Mouse (Mus musculus): Measurements from ENCODE around the gene Golph3l.
"Not testable (repeated sequence)": the region's sequence is repeated elsewhere in the genome, so short reads cannot be mapped to it uniquely, and the experiment has no call there.

Golph3l gene

GRCm38 (mm10) chr3:95588604-95589086 is at the start of gene Golph3l:
Gene Golph3l, plus strand, starts transcription at chr3:95588934.
- ATAC-seq (ENCODE audit: insufficient number of reproducible peaks, low FRiP score, low TSS enrichment), result peak; percentile 100

- no peak for ATAC-seq (ENCODE audit: insufficient number of reproducible peaks, low FRiP score, low TSS enrichment)
Measured at GRCm38 (mm10) chr3:95538936-95539335, 49.8 kb upstream of the Golph3l start.

- no peak for ATAC-seq (ENCODE audit: insufficient number of reproducible peaks, low FRiP score, low TSS enrichment)
Measured at GRCm38 (mm10) chr3:95539837-95540236, 48.9 kb upstream of the Golph3l start.

GRCm38 (mm10) chr3:95541186-95541585 is 47.5 kb upstream of the Golph3l start:
- ATAC-seq (ENCODE audit: insufficient number of reproducible peaks, low FRiP score, low TSS enrichment), result not testable (repeated sequence)

GRCm38 (mm10) chr3:95542171-95542570 is 46.6 kb upstream of the Golph3l start:
- no peak for ATAC-seq (ENCODE audit: insufficient number of reproducible peaks, low FRiP score, low TSS enrichment)

- ATAC-seq (ENCODE audit: insufficient number of reproducible peaks, low FRiP score, low TSS enrichment), result no peak
Measured at GRCm38 (mm10) chr3:95542981-95543380, 45.8 kb upstream of the Golph3l start.

GRCm38 (mm10) chr3:95550176-95550575 is 38.6 kb upstream of the Golph3l start:
- no peak for ATAC-seq (ENCODE audit: insufficient number of reproducible peaks, low FRiP score, low TSS enrichment)

GRCm38 (mm10) chr3:95553986-95554385 is 34.7 kb upstream of the Golph3l start:
- ATAC-seq (ENCODE audit: insufficient number of reproducible peaks, low FRiP score, low TSS enrichment), result no peak

GRCm38 (mm10) chr3:95559437-95559836 is 29.3 kb upstream of the Golph3l start, which contains the start of gene Hormad1:
Gene Hormad1, plus strand, starts transcription at chr3:95559677.
- no peak for ATAC-seq (ENCODE audit: insufficient number of reproducible peaks, low FRiP score, low TSS enrichment)

GRCm38 (mm10) chr3:95560738-95561137 is 28.0 kb upstream of the Golph3l start:
- ATAC-seq (ENCODE audit: insufficient number of reproducible peaks, low FRiP score, low TSS enrichment), result no peak

GRCm38 (mm10) chr3:95561826-95562225 is 26.9 kb upstream of the Golph3l start:
- ATAC-seq (ENCODE audit: insufficient number of reproducible peaks, low FRiP score, low TSS enrichment), result no peak

- ATAC-seq (ENCODE audit: insufficient number of reproducible peaks, low FRiP score, low TSS enrichment), result no peak
Measured at GRCm38 (mm10) chr3:95569585-95569984, 19.1 kb upstream of the Golph3l start.

- ATAC-seq (ENCODE audit: insufficient number of reproducible peaks, low FRiP score, low TSS enrichment), result no peak; the same call in 1 of the 2 replicates
Measured at GRCm38 (mm10) chr3:95587754-95588603, 755 bp upstream of the Golph3l start.

GRCm38 (mm10) chr3:95598734-95599133 is 10.0 kb downstream of the Golph3l start:
- no peak for ATAC-seq (ENCODE audit: insufficient number of reproducible peaks, low FRiP score, low TSS enrichment)

GRCm38 (mm10) chr3:95601287-95601686 is 12.6 kb downstream of the Golph3l start:
- no peak for ATAC-seq (ENCODE audit: insufficient number of reproducible peaks, low FRiP score, low TSS enrichment)

GRCm38 (mm10) chr3:95606096-95606495 is 17.4 kb downstream of the Golph3l start:
- no peak for ATAC-seq (ENCODE audit: insufficient number of reproducible peaks, low FRiP score, low TSS enrichment)

- ATAC-seq (ENCODE audit: insufficient number of reproducible peaks, low FRiP score, low TSS enrichment), result no peak
Measured at GRCm38 (mm10) chr3:95609195-95609594, 20.5 kb downstream of the Golph3l start.

GRCm38 (mm10) chr3:95613996-95614395 is 25.3 kb downstream of the Golph3l start:
- no peak for ATAC-seq (ENCODE audit: insufficient number of reproducible peaks, low FRiP score, low TSS enrichment)

- no peak for ATAC-seq (ENCODE audit: insufficient number of reproducible peaks, low FRiP score, low TSS enrichment)
Measured at GRCm38 (mm10) chr3:95618511-95618910, 29.8 kb downstream of the Golph3l start.

- ATAC-seq (ENCODE audit: insufficient number of reproducible peaks, low FRiP score, low TSS enrichment), result no peak
Measured at GRCm38 (mm10) chr3:95621241-95621640, 32.5 kb downstream of the Golph3l start.

- not testable (repeated sequence) for ATAC-seq (ENCODE audit: insufficient number of reproducible peaks, low FRiP score, low TSS enrichment)
Measured at GRCm38 (mm10) chr3:95622421-95622820, 33.7 kb downstream of the Golph3l start.

GRCm38 (mm10) chr3:95623551-95623950 is 34.8 kb downstream of the Golph3l start:
- no peak for ATAC-seq (ENCODE audit: insufficient number of reproducible peaks, low FRiP score, low TSS enrichment)
